Comparison of ENCODE assay signal across 22 mouse cellular contexts in the genomic region with DNA sequence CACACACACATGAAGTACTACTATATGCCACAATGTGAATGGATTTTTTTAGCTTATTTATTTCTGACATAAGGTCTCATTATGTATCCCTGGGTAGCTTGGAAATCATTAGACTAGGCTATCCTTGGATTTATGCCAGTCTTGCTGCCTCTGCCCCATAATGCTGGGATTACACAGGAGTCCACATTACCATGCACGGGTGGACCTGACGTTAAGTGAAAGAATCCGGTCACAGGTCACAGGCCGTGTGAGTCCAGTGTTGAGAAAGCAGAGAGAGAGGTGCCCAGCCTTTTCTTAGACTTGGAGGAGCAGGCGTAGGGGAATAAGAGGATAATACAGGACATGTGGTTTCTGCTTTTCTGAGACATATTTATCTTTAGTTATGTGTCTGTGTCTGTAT. TPM values are rescaled to one million over a fixed set of nuclear protein-coding genes. Genes with fewer than 3 reads are reported as not detected.
A peak's percentile ranks its signal among the peaks of the same experiment; 100 is the strongest.
DNase-seq lines count a peak whose midpoint lies in the region; ATAC-seq lines count a peak whose summit lies in the region.
"Had no signal": no experiment of that assay in that cellular context is flagged by ENCODE, and none has a peak within 500 bp of the region (broad histone marks: within the 10 kb centered on the region; RNA-seq: fewer than 3 reads in every experiment).

No protein-coding gene starts in this region.

- H3K27ac ChIP-seq in kidney, embryonic 16.5 days (ENCODE audit: low read length): no peak overlapping the region
- H3K27ac ChIP-seq in kidney, embryonic 14.5 days (ENCODE audit: low read depth, low read length): no peak overlapping the region
- H3K27ac ChIP-seq: embryonic facial prominence, embryonic 10.5 days; embryonic facial prominence, embryonic 12.5 days; forebrain, embryonic 13.5 days; forebrain, embryonic 15.5 days had no signal

- H3K36me3 ChIP-seq in kidney, embryonic 16.5 days (ENCODE audit: insufficient read depth, low read length): no peaks in the 10 kb centered on the region
- H3K36me3 ChIP-seq in kidney, embryonic 14.5 days (ENCODE audit: control insufficient read depth, insufficient read depth, low read length): no peaks in the 10 kb centered on the region
- H3K36me3 ChIP-seq: embryonic facial prominence, embryonic 10.5 days; embryonic facial prominence, embryonic 12.5 days; forebrain, embryonic 15.5 days had no signal

- no peaks in the 10 kb centered on the region for H3K9me3 ChIP-seq in kidney, embryonic 16.5 days (ENCODE audit: low read length)
- no peaks in the 10 kb centered on the region for H3K9me3 ChIP-seq in kidney, embryonic 14.5 days (ENCODE audit: control insufficient read depth, low read length)
- H3K9me3 ChIP-seq: embryonic facial prominence, embryonic 10.5 days; embryonic facial prominence, embryonic 12.5 days; forebrain, embryonic 13.5 days; forebrain, embryonic 15.5 days had no signal

- DNase-seq in kidney, adult 18-20 months: peak; percentile 25
- DNase-seq in kidney, adult 9 months: peak; percentile 41
- peak; percentile 54 for DNase-seq in kidney, postnatal 14 days
- peak; percentile 40 to 60 for DNase-seq in kidney, postnatal 36 days
- DNase-seq in frontal cortex, postnatal 25 days (ENCODE audit: low spot score in 2 of 2): no peak
- DNase-seq in cerebellum, adult 8-10 months: no peak
- DNase-seq: adrenal gland, adult 2 months; adrenal gland, postnatal 10 days; adrenal gland, postnatal 25 days; cerebellum, adult 11 months; cerebellum, adult 18-20 months; cerebellum, adult 9-10 months; cerebellum, postnatal 10 days; cerebellum, postnatal 25 days; forebrain, postnatal 0 days had no signal

- peaks cover 9% of the 10 kb centered on the region; the same call in 1 of the 2 replicates for H3K4me1 ChIP-seq in kidney, embryonic 16.5 days (ENCODE audit: insufficient read depth, low read length)
- H3K4me1 ChIP-seq in kidney, embryonic 14.5 days (ENCODE audit: control insufficient read depth, insufficient read depth, low read length): peaks cover 6% of the 10 kb centered on the region; the same call in 1 of the 2 replicates
- H3K4me1 ChIP-seq: embryonic facial prominence, embryonic 12.5 days; forebrain, embryonic 13.5 days; forebrain, embryonic 15.5 days had no signal

- ATAC-seq in kidney, embryonic 16.5 days (ENCODE audit: low FRiP score, low TSS enrichment): no peak
- ATAC-seq in kidney, embryonic 14.5 days (ENCODE audit: low FRiP score, low TSS enrichment): no peak
- ATAC-seq: activated CD4-positive, CD25-positive, alpha-beta regulatory T cell, adult 4 months; forebrain, embryonic 13.5 days; forebrain, embryonic 15.5 days; forebrain, postnatal 0 days had no signal

- no peaks in the 10 kb centered on the region for H3K27me3 ChIP-seq in kidney, embryonic 16.5 days (ENCODE audit: insufficient read depth, low read length)
- no peaks in the 10 kb centered on the region for H3K27me3 ChIP-seq in kidney, embryonic 14.5 days (ENCODE audit: control insufficient read depth, insufficient read depth, low read length)
- H3K27me3 ChIP-seq: embryonic facial prominence, embryonic 12.5 days; forebrain, embryonic 13.5 days; forebrain, embryonic 15.5 days had no signal

- no peak overlapping the region for H3K4me3 ChIP-seq in kidney, embryonic 16.5 days (ENCODE audit: low read length)
- H3K4me3 ChIP-seq in kidney, embryonic 14.5 days (ENCODE audit: low read length): no peak overlapping the region
- H3K4me3 ChIP-seq: embryonic facial prominence, embryonic 10.5 days; embryonic facial prominence, embryonic 12.5 days; forebrain, embryonic 13.5 days; forebrain, embryonic 15.5 days had no signal

- H3K9ac ChIP-seq in kidney, embryonic 16.5 days (replicated peaks; ENCODE audit: low read length): no peak overlapping the region
- H3K9ac ChIP-seq in kidney, embryonic 14.5 days (ENCODE audit: low read depth, low read length): no peak overlapping the region
- H3K9ac ChIP-seq: embryonic facial prominence, embryonic 12.5 days; forebrain, embryonic 13.5 days; forebrain, embryonic 15.5 days; forebrain, postnatal 0 days had no signal

- H3K4me2 ChIP-seq in kidney, embryonic 16.5 days (replicated peaks; ENCODE audit: low read depth, low read length): no peak overlapping the region
- H3K4me2 ChIP-seq in kidney, embryonic 14.5 days (replicated peaks; ENCODE audit: low read depth, low read length): no peak overlapping the region
- H3K4me2 ChIP-seq: embryonic facial prominence, embryonic 12.5 days; forebrain, embryonic 13.5 days; forebrain, embryonic 15.5 days had no signal

- 38% methylated on average over 5 of the region's 5 CpGs for WGBS in kidney, embryonic 16.5 days
- 54% methylated on average over 5 of the region's 5 CpGs for WGBS in kidney, embryonic 14.5 days

RNA-seq across cellular contexts. Expression of a gene that starts 11.7 kb away (rescaled TPM):
- 12.2 and 14.3 TPM in 2 replicates for polyA plus RNA-seq in kidney, embryonic 16.5 days (2015; fragmentation: Nextera tagmentation; extraction: Ambion mirVana)
- 14.5 and 15.5 TPM in 2 replicates for polyA plus RNA-seq in kidney, embryonic 14.5 days (2014; fragmentation: Nextera tagmentation; extraction: Ambion mirVana)

RNA-seq across cellular contexts. Expression of a gene that starts 21.0 kb away (rescaled TPM):
- 30.1 and 31.7 TPM in 2 replicates for polyA plus RNA-seq in kidney, embryonic 16.5 days (2015; fragmentation: Nextera tagmentation; extraction: Ambion mirVana)
- polyA plus RNA-seq in kidney, embryonic 14.5 days (2014; fragmentation: Nextera tagmentation; extraction: Ambion mirVana): 27.4 and 28.1 TPM in 2 replicates

Comparison
In these comparisons a context has a peak if more than half of its experiments do, and no peak if none do; other contexts are left out.
1. DNase-seq: peak in kidney, adult 18-20 months (single experiment), kidney, adult 9 months (single experiment), kidney, postnatal 14 days (single experiment) and kidney, postnatal 36 days (2 of 2); none in frontal cortex, postnatal 25 days (0 of 2) and cerebellum, adult 8-10 months (single experiment).